Mouse (Mus musculus) heart, postnatal 0 days (tissue): ENCODE measurements at regions not wholly inside any gene's neighbourhood (a gene's known extent, or its start where the extent isn't known, plus 50 kb on each side); places are given as distances from the start of the nearest gene placed in this dataset.
A peak's percentile ranks its signal among the peaks of the same experiment; 100 is the strongest.

Experiments
- ATAC-seq: fragments of 200-750 bp; cut with Nextera tagmentation; 2 replicates; pipeline ENCODE4 v1.8.0; 2017; ENCODE audit warnings: low read depth, moderate number of reproducible peaks, moderate library complexity; ENCODE audit not compliant: insufficient read depth
- DNase-seq: peaks from one replicate; pipeline ENCODE4 v3.0.0-alpha.2; 2016; ENCODE audit warnings: low spot score
- H3K27ac ChIP-seq: fragments of 300-500 bp; sonication (generic); 2 replicates; pipeline ENCODE4 v1.5.1; 2014; ENCODE audit warnings: low read depth, mild to moderate bottlenecking
- H3K27me3 ChIP-seq: fragments of 300-500 bp; sonication (generic); 2 replicates; pipeline ENCODE4 v1.6.1; 2014; ENCODE audit warnings: low read length, mixed read lengths; ENCODE audit not compliant: control insufficient read depth, insufficient read depth
- H3K36me3 ChIP-seq: fragments of 300-500 bp; sonication (generic); replicated peaks from 2 replicates; pipeline ENCODE4 v1.6.1; 2014; ENCODE audit warnings: low read length, mixed read lengths; ENCODE audit not compliant: control insufficient read depth, insufficient read depth
- H3K4me1 ChIP-seq: fragments of 300-500 bp; sonication (generic); 2 replicates; pipeline ENCODE4 v1.6.1; 2014; ENCODE audit warnings: antibody characterized with exemption; ENCODE audit not compliant: control insufficient read depth, insufficient read depth
- H3K4me2 ChIP-seq: fragments of 300-500 bp; sonication (generic); 2 replicates; pipeline ENCODE4 v1.6.1; 2014; ENCODE audit warnings: low read depth, mild to moderate bottlenecking, low read length, moderate library complexity
- H3K4me3 ChIP-seq: fragments of 300-500 bp; sonication (generic); 2 replicates; pipeline ENCODE4 v1.5.1; 2014; ENCODE audit warnings: low read depth, low read length
- H3K9ac ChIP-seq: fragments of 300-500 bp; sonication (generic); replicated peaks from 2 replicates; pipeline ENCODE4 v1.6.1; 2014; ENCODE audit warnings: low read depth, low read length, mixed read lengths
- H3K9me3 ChIP-seq: fragments of 300-500 bp; sonication (generic); replicated peaks from 2 replicates; pipeline ENCODE4 v1.6.1; 2016; ENCODE audit warnings: low read length; ENCODE audit not compliant: control insufficient read depth
- CTCF ChIP-seq: IDR thresholded peaks from 2 replicates; pipeline ENCODE4 v1.5.1; 2016; ENCODE audit warnings: antibody characterized with exemption, control low read depth, low read depth
- EP300 ChIP-seq: IDR thresholded peaks from 2 replicates; pipeline ENCODE4 v1.6.1; 2016; ENCODE audit warnings: antibody characterized with exemption, low read depth
- WGBS: fragments of 180-500 bp; shearing (Covaris S2); extraction: QIAGEN DNeasy Blood & Tissue Kit; methylation state at CpG from one replicate; pipeline ENCODE4 v1.1.7; 2014; 5-methylcytosine and 5-hydroxymethylcytosine counted together

DNA sequence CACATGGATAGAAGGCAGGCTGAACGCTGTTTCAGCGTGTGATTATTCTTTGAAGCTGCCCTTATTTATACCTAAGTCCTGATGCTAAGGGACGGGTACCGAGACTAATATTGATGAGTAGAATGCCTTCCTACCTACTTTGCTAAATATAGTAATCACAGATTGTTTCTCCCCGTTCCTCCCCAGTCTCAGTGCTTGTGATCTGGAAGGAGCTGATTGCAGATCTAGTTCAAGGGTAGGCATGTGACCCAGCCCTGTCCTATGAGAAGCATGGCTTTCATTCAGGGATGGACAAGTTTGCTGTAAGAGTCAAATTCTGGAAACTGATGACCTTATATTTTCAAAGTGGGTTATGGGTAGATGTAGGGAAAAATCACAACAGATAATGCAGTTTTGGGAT is 67.7 kb upstream of the Eif4g2 start:
- 0 out of 2 replicates have a peak overlapping the region, but pooled peaks have one; percentile 3 for H3K9ac ChIP-seq
- H3K4me2 ChIP-seq: no peak overlapping the region
- no peaks in the 10 kb centered on the region for H3K9me3 ChIP-seq
- TF ChIP-seq EP300 (no peak), CTCF (no peak)
- whole genome bisulfite sequencing: 51% methylated on average over 5 of the region's 5 CpGs
- peaks cover 27% of the 10 kb centered on the region; the same call in 1 of the 2 replicates for H3K4me1 ChIP-seq
- no peaks in the 10 kb centered on the region for H3K27me3 ChIP-seq
- H3K27ac ChIP-seq: peak overlapping the region; percentile 74
- DNase-seq (no peak), ATAC-seq (no peak)
- no peak overlapping the region for H3K4me3 ChIP-seq
- no peaks in the 10 kb centered on the region for H3K36me3 ChIP-seq

DNA sequence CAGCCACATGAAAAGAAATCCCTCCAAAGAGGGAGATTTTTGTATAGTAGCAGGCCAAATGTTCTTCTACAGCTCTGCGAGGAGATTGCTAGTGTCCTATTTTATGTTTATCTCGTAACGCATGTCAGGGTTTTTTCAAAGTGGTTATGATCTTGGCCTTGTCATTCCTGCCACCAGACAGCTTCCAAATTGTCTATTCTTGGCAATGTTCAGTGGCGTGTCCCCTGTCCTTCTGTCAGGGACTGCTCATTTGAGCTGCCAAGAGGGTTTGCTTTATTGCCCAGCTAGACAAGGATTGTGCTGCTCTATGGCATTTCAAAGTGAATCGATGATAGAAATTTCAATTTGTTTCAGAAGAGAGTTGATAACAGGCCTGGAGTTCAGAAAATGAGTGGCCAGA is 67.3 kb upstream of the Eif4g2 start:
- no peaks in the 10 kb centered on the region for H3K36me3 ChIP-seq
- ATAC-seq (peak; percentile 43; the same call in 1 of the 2 replicates), DNase-seq (no peak)
- H3K4me1 ChIP-seq: peaks cover 22% of the 10 kb centered on the region; the same call in 1 of the 2 replicates
- no peak for TF ChIP-seq CTCF
- H3K27ac ChIP-seq: peak overlapping the region; percentile 74
- H3K9ac ChIP-seq: 0 out of 2 replicates have a peak overlapping the region, but pooled peaks have one; percentile 3
- H3K27me3 ChIP-seq: no peaks in the 10 kb centered on the region
- 40% methylated on average over 5 of the region's 5 CpGs for WGBS
- no peak overlapping the region for H3K4me2 ChIP-seq
- H3K9me3 ChIP-seq: no peaks in the 10 kb centered on the region
- no peak overlapping the region for H3K4me3 ChIP-seq

DNA sequence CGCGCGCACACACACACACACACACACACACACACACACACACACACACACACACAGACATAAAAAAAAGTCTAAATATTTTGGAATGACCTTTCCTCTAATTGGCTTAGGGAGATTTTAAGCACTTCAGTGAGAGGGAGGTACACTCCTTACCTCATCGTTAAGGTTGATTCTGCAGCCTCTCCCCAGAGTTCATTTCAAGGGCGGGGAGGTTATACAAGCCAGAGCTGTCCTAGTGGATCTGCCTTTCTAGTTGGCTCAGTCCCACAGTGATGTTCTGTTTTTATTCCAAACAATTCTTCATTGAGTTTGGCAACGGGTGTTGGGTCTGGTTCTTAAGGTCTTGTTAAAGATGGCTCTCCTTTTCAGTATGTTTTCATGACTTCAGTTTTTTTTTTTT is 64.8 kb upstream of the Eif4g2 start:
- Histone ChIP-seq H3K4me3 (no peak overlapping the region), H3K27me3 (no peaks in the 10 kb centered on the region), H3K9me3 (no peaks in the 10 kb centered on the region), H3K9ac (no peak overlapping the region), H3K4me1 (peaks cover 30% of the 10 kb centered on the region; the same call in 1 of the 2 replicates), H3K4me2 (no peak overlapping the region), H3K36me3 (no peaks in the 10 kb centered on the region), H3K27ac (0 out of 2 replicates have a peak overlapping the region, but pooled peaks have one; percentile 9)
- DNase-seq: peak; percentile 63
- TF ChIP-seq CTCF: no peak
- no peak for TF ChIP-seq EP300
- WGBS: 71% methylated on average over 6 of the region's 6 CpGs
- peak; percentile 67; the same call in 1 of the 2 replicates for ATAC-seq

DNA sequence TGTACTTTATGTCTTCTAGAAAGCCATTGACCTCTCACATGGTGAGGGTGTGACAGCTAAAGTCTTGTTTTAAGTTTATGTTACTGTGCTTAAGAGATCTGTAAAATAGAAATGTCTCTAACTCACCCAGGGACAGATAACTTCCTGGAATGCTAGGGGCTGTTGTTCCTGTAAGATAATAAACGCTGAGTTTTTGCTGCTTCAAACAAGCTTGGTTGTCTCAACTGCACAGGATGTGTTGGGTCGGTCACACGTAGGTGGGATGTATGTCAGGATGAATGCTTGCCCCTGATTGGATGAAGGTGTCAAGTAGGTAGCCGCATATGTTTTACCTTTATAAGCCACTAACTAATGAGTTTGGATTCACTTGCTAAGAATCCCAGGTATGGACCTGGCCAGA is 63.8 kb upstream of the Eif4g2 start:
- Histone ChIP-seq H3K36me3 (no peaks in the 10 kb centered on the region), H3K9me3 (no peaks in the 10 kb centered on the region), H3K9ac (no peak overlapping the region), H3K27me3 (no peaks in the 10 kb centered on the region), H3K4me2 (no peak overlapping the region), H3K4me3 (no peak overlapping the region), H3K27ac (no peak overlapping the region), H3K4me1 (peaks cover 37% of the 10 kb centered on the region)
- ATAC-seq (no peak), DNase-seq (no peak)
- no peak for TF ChIP-seq CTCF
- no peak for TF ChIP-seq EP300
- WGBS: 63% methylated on average over 4 of the region's 4 CpGs

DNA sequence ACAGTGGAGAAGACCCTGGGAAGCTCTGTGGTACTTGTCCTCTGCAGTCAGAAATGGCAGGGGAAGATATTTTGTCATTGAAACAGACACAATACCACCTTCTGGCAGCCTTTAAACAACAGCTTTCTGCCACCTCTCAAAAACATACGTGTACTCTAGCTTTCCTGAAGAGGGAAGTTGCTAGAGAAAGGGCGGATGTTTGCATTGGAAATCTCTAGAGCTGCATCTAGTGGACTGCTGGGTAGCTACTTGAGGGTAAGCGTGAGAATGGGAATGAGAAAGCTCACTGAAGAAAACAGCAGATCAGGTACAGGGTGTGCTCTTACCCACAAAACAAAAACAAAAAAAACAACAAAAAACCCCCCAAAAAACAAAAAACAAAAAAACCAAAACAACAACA is 61.4 kb upstream of the Eif4g2 start:
- no peak overlapping the region for H3K4me3 ChIP-seq
- 54% methylated on average over 3 of the region's 3 CpGs for WGBS
- no peak overlapping the region for H3K9ac ChIP-seq
- DNase-seq: no peak
- peaks cover 44% of the 10 kb centered on the region for H3K4me1 ChIP-seq
- no peaks in the 10 kb centered on the region for H3K9me3 ChIP-seq
- no peak overlapping the region for H3K4me2 ChIP-seq
- TF ChIP-seq CTCF: no peak
- no peak for TF ChIP-seq EP300
- no peak overlapping the region for H3K27ac ChIP-seq
- H3K36me3 ChIP-seq: no peaks in the 10 kb centered on the region
- ATAC-seq: no peak
- H3K27me3 ChIP-seq: no peaks in the 10 kb centered on the region

DNA sequence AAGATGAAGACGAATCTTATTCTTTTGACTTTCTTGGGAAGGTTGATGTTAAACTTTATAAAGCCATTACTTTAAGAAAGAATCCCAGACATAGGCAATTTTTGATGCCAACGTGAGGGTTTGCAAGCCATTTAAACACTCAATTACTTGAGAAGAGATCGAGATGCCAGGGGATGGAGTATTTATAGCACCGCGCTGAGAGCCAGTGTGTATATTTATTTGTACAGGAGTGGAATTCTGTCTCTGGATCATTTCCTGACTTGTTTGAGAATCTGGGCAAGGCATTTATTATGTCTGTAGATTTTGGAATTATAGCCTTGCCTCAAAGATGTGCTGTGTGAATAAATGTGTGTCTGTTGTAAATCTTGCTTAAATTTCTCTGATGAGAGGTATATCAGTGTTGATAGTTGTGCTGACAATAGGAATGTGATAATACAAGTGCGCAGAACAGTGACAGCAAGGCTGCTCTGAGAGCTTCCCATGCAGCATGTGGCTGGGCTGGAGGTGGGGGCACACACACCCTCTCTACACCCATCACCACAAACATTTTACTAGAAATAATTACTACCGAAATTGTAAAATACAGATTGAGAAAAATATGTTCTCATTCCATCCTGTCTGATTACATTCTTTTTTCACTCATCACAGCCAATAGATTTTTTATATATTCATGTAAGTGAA is 58.6 kb upstream of the Eif4g2 start:
- Histone ChIP-seq H3K4me3 (no peak overlapping the region), H3K27ac (peak overlapping the region; percentile 62), H3K4me2 (peak overlapping the region; percentile 34), H3K4me1 (peaks cover 35% of the 10 kb centered on the region), H3K36me3 (no peaks in the 10 kb centered on the region), H3K9ac (no peak overlapping the region), H3K27me3 (no peaks in the 10 kb centered on the region), H3K9me3 (no peaks in the 10 kb centered on the region)
- no peak; the same call in 1 of the 2 replicates for TF ChIP-seq EP300
- TF ChIP-seq CTCF: no peak
- DNase-seq (peak; percentile 68), ATAC-seq (peak; percentile 70; the same call in 1 of the 2 replicates)
- 21% methylated on average over 7 of the region's 7 CpGs for WGBS
